Mouse (Mus musculus): Measurements from ENCODE around the gene Paxip1.

Gene Paxip1

GRCm38 (mm10) chr5:27724460-27724859 lies 67.0 kb downstream of the Paxip1 start:
- DNase-seq = no peak

- DNase-seq = no peak
These were observed 72.2 kb downstream of the Paxip1 start for GRCm38 (mm10) chr5:27719311-27719710.

GRCm38 (mm10) chr5:27717301-27717700 lies 74.2 kb downstream of the Paxip1 start:
- peak; percentile 71 for DNase-seq

- DNase-seq = no peak
These were observed 75.5 kb downstream of the Paxip1 start for GRCm38 (mm10) chr5:27716026-27716425.

GRCm38 (mm10) chr5:27714356-27714755 lies 77.1 kb downstream of the Paxip1 start:
- DNase-seq = no peak

- DNase-seq = no peak
These were observed 79.9 kb downstream of the Paxip1 start for GRCm38 (mm10) chr5:27711461-27712192.

GRCm38 (mm10) chr5:27708209-27708608 lies 83.3 kb downstream of the Paxip1 start:
- no peak for DNase-seq

GRCm38 (mm10) chr5:27707283-27707682 lies 84.2 kb downstream of the Paxip1 start:
- DNase-seq = no peak

- no peak for DNase-seq
These were observed 84.9 kb downstream of the Paxip1 start for GRCm38 (mm10) chr5:27706551-27706950.

GRCm38 (mm10) chr5:27705020-27705419 lies 86.5 kb downstream of the Paxip1 start:
- no peak for DNase-seq

- DNase-seq = no peak
These were observed 89.0 kb downstream of the Paxip1 start for GRCm38 (mm10) chr5:27702482-27702881.

All from right cerebral cortex, adult 18-20 months (tissue).